Mouse (Mus musculus) testis, postnatal 10 days (tissue): ENCODE data around the gene Ccn2.

ENCODE experiments used
- DNase-seq: peaks from one replicate; pipeline ENCODE4 v3.0.0; 2021; ENCODE audit warnings: low spot score

The Ccn2 gene

DNA sequence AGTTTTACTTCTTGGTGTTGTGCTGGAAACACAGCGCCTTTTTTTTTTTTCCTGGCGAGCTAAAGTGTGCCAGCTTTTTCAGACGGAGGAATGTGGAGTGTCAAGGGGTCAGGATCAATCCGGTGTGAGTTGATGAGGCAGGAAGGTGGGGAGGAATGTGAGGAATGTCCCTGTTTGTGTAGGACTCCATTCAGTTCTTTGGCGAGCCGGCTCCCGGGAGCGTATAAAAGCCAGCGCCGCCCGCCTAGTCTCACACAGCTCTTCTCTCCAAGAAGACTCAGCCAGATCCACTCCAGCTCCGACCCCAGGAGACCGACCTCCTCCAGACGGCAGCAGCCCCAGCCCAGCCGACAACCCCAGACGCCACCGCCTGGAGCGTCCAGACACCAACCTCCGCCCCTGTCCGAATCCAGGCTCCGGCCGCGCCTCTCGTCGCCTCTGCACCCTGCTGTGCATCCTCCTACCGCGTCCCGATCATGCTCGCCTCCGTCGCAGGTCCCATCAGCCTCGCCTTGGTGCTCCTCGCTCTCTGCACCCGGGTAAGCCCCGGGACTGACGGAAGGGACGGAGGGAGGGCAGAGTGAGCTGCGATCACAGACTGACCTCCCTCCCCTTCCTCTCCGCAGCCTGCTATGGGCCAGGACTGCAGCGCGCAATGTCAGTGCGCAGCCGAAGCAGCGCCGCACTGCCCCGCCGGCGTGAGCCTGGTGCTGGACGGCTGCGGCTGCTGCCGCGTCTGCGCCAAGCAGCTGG is at the start of gene Ccn2:
Gene Ccn2, plus strand, starts transcription at position 193 of the 753 bp plus-strand sequence.
- DNase-seq, result peak; percentile 85

DNA sequence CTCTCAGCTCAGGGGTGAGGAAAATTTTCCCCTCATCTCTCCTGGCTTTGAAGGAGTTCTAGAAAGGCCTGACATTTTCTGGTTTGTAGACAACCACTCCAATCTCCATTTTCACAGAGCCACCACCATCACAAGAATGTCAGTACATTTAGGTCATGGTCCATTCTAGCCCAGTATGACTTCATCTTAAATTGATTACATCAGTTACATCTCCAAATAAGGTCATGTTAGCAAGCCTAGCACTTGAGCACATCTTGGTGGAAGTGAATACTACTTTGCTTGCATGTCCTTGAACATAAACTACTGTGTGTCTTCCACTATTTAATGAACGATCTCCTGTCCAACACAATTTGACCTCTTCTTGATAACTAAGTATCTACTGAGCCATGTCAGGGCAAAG is 42.4 kb upstream of the Ccn2 start:
- DNase-seq, result no peak

DNA sequence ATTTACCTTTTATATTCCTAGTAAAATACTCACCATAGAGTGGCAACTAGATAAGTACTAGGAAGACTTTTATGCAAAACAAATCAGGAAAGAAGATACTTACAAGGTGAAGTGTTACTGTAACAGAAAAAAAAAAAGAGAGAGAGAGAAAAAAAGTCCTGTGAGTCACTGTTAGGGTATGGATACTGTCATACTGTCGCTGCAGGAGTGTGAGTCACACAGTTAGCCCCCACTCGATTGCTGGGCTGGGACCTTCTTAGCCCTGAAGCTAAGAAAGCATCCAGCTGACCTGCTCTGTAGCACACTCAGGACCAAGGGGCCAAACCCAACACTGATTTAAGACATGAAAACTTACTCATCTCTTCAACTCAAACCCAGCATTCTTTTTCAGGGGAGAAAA is 41.2 kb upstream of the Ccn2 start:
- DNase-seq, result no peak

GRCm38 (mm10) chr10:24558366-24558765 is 36.9 kb upstream of the Ccn2 start:
- DNase-seq, result no peak

- DNase-seq, result no peak
Observed at GRCm38 (mm10) chr10:24569691-24570420, 25.4 kb upstream of the Ccn2 start.

- DNase-seq, result no peak
Observed at GRCm38 (mm10) chr10:24572044-24572960, 22.9 kb upstream of the Ccn2 start.

GRCm38 (mm10) chr10:24573484-24573883 is 21.8 kb upstream of the Ccn2 start:
- DNase-seq, result no peak

GRCm38 (mm10) chr10:24581076-24581475 is 14.2 kb upstream of the Ccn2 start:
- no peak for DNase-seq

DNA sequence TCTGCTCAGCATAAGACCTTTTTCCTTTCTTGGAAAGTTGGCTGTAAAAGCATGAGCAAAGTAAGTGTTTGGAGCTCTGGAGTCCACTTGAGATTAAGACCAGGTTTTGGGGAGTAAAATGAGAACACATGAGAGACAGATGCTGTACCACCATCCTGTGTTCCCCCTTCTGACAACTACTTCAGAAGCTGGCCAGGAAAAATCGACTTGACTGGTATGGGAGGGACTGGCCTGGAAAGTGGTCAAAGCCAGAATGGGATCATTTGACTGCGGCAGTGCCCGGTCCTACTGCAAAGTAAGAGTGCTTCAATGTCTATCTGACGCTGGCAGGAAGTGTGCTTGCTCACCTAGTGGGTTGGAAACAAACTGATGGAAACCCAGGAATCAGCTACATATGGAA is 6.4 kb upstream of the Ccn2 start:
- DNase-seq, result no peak

DNA sequence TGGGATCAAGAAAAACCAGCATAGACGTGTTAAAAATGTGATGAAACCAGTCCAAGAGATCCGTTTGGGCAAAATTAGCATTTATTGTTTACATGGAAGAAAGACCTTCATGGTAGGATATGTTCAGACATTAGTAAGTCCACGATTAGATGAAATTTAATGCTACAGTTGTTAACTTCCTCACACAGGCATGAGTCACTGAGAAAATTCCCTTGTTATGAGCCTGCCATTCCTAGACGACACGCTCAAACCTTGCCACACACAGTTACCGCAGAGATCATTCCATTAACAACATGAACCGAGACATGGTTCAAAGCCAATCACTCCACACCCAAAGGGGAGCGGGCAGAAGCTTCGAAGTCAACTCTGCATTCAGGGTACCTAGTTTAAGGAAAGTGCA is 6.0 kb upstream of the Ccn2 start:
- no peak for DNase-seq

DNA sequence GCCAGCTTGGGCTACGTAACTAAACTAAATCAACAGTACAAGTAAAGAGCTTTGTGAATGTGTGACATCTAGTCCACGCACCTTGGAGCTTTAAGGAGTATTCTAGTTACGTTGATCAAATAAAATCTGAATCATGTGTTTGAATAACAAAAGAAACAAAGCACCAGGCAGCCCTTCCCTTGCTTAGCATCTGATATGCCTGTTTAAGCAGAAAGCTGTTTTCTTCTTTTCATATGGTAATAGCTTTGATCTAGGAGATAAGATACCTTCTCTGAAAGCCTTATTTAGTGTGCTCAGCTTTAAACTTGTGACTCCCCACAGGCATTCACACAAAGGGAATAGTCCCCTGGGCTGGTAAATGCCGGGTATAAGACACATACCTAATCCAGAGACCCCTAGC is 4.7 kb upstream of the Ccn2 start:
- DNase-seq, result no peak

GRCm38 (mm10) chr10:24591136-24591535 is 4.1 kb upstream of the Ccn2 start:
- peak; percentile 91 for DNase-seq

DNA sequence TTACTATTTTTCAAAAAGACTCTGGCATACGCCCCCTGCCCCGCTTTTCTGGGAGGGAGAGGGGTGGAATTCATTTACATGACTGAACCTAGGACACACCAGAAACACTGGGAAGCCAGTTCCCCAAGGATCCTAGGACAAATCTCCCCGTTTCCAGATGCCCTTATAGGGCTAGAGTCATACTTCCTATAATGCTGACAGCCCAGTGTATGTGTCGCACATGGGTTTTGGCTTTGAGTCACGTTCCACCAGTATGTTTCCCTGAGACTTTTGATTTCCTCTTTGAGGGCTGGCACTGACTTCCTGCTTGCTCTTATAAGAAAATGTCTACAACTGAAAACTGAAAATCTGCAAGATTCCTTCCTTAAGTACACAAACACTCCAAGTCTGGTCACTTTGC is 3.5 kb upstream of the Ccn2 start:
- DNase-seq, result no peak

DNA sequence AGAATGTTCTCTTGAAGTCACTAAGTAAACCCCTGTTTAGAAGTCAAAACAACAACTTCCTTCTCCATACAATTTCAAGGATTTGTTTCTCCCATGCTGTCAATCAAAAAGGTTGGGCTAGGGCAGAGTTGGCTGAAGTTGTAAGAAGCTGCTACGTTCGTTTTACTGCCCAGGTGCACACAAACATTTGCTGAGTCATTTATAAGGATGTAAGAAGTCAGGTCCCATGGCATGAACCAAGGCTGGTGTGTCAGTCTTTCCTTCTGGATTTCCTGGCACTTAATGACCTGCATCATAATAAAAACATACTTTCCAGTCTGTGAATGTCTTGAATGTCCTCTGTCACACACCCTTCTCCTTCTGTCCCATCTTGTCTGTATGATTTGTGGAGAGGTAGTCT is 2.9 kb upstream of the Ccn2 start:
- no peak for DNase-seq

GRCm38 (mm10) chr10:24592969-24593368 is 2.3 kb upstream of the Ccn2 start:
- no peak for DNase-seq

- DNase-seq, result no peak
Observed at GRCm38 (mm10) chr10:24593556-24593955, 1.7 kb upstream of the Ccn2 start.

- DNase-seq, result peak; percentile 72
Observed at GRCm38 (mm10) chr10:24596003-24596868, 994 bp downstream of the Ccn2 start.

- DNase-seq, result no peak
Observed at GRCm38 (mm10) chr10:24596869-24597339, 1.7 kb downstream of the Ccn2 start.

DNA sequence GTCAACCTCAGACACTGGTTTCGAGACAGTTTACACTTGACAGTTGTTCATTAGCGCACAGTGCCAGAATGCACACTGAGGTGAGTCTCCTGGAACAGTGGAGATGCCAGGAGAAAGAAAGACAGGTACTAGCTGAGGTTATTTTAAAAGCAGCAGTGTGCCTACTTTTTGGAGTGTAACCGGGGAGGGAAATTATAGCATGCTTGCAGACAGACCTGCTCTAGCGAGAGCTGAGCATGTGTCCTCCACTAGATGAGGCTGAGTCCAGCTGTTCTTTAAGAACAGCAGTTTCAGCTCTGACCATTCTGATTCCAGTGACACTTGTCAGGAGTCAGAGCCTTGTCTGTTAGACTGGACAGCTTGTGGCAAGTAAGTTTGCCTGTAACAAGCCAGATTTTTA is 2.5 kb downstream of the Ccn2 start:
- DNase-seq, result no peak

DNA sequence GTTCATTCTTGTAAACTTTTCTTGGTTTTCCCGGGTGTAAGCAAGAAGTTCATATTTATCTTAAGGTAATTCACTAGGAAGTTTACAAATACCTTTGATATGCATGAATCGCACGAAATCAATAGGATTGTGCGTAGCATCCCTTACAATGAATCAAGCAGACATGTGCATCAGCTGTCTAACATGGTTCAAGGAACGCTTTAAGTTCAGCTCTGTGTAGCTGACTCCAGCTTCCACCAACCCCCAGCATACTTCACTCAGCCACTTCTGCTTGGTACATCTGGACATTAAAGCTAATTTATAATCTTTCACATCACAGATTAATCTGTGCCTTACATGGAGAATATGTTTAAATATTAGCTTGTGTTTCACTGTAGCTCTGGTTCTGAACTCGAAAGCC is 3.5 kb downstream of the Ccn2 start:
- no peak for DNase-seq

DNA sequence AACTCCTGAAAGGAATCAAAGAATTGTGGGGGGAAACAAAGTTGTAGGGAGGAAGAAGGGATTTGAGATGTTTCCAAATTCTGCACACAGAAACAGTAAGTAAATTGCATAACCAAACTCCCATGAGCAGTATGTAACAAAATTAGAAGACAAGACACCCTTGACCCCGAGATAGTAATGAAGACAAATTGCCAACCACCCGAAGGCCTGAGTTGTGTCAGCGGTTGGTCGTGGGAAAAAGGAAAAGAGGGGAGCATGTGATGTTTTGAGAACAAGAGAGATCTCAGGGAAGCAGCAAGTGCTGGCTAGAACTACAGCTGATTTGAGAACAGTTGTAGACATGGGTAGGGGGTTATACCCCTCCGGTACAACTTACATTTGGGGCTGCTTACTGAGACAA is 4.6 kb downstream of the Ccn2 start:
- no peak for DNase-seq
